Mouse (Mus musculus): ENCODE data around the gene Srd5a1. TPM values are rescaled to one million over a fixed set of nuclear protein-coding genes. Genes with fewer than 3 reads are reported as not detected.
A peak's percentile ranks its signal among the peaks of the same experiment; 100 is the strongest.
"Not testable (repeated sequence)": the region's sequence is repeated elsewhere in the genome, so short reads cannot be mapped to it uniquely, and the experiment has no call there.

Gene Srd5a1
- polyA plus RNA-seq, 1 experiment: 3.6 TPM

GRCm38 (mm10) chr13:69630576-69630975, 19.3 kb upstream of the Srd5a1 start:
- Histone ChIP-seq H3K4me1 (ENCODE audit: control insufficient read depth, insufficient read depth, low read length) (peaks cover 3% of the 10 kb centered on the region; the same call in 1 of the 2 replicates), H3K4me3 (ENCODE audit: insufficient read depth, low read length) (no peak overlapping the region), H3K27ac (ENCODE audit: insufficient read depth, low read depth, low read length) (no peak overlapping the region)
- no peak for TF ChIP-seq POLR2A (IDR thresholded peaks at IDR 0.05; ENCODE audit: borderline replicate concordance, low read depth, low read length)
- no peak for TF ChIP-seq CTCF (IDR thresholded peaks at IDR 0.05; ENCODE audit: low read depth, low read length)

GRCm38 (mm10) chr13:69627941-69628340, 16.7 kb upstream of the Srd5a1 start:
- no peak overlapping the region for H3K4me3 ChIP-seq (ENCODE audit: insufficient read depth, low read length)
- no peak overlapping the region for H3K27ac ChIP-seq (ENCODE audit: insufficient read depth, low read depth, low read length)
- no peak for TF ChIP-seq POLR2A (IDR thresholded peaks at IDR 0.05; ENCODE audit: borderline replicate concordance, low read depth, low read length)
- peaks cover 3% of the 10 kb centered on the region; the same call in 1 of the 2 replicates for H3K4me1 ChIP-seq (ENCODE audit: control insufficient read depth, insufficient read depth, low read length)

GRCm38 (mm10) chr13:69624510-69624909, 13.3 kb upstream of the Srd5a1 start:
- Histone ChIP-seq H3K27ac (ENCODE audit: insufficient read depth, low read depth, low read length) (no peak overlapping the region), H3K4me3 (ENCODE audit: insufficient read depth, low read length) (no peak overlapping the region), H3K4me1 (ENCODE audit: control insufficient read depth, insufficient read depth, low read length) (peaks cover 3% of the 10 kb centered on the region; the same call in 1 of the 2 replicates)
- TF ChIP-seq CTCF (IDR thresholded peaks at IDR 0.05; ENCODE audit: low read depth, low read length): no peak
- no peak for TF ChIP-seq POLR2A (IDR thresholded peaks at IDR 0.05; ENCODE audit: borderline replicate concordance, low read depth, low read length)

GRCm38 (mm10) chr13:69623843-69624242, 12.6 kb upstream of the Srd5a1 start:
- H3K4me3 ChIP-seq (ENCODE audit: insufficient read depth, low read length): no peak overlapping the region
- TF ChIP-seq POLR2A (IDR thresholded peaks at IDR 0.05; ENCODE audit: borderline replicate concordance, low read depth, low read length) (no peak), CTCF (IDR thresholded peaks at IDR 0.05; ENCODE audit: low read depth, low read length) (no peak)
- no peak overlapping the region for H3K27ac ChIP-seq (ENCODE audit: insufficient read depth, low read depth, low read length)
- H3K4me1 ChIP-seq (ENCODE audit: control insufficient read depth, insufficient read depth, low read length): peaks cover 3% of the 10 kb centered on the region; the same call in 1 of the 2 replicates

- H3K4me1 ChIP-seq (ENCODE audit: control insufficient read depth, insufficient read depth, low read length): peaks cover 8% of the 10 kb centered on the region; the same call in 1 of the 2 replicates
- no peak overlapping the region for H3K4me3 ChIP-seq (ENCODE audit: insufficient read depth, low read length)
- no peak overlapping the region for H3K27ac ChIP-seq (ENCODE audit: insufficient read depth, low read depth, low read length)
- TF ChIP-seq CTCF (IDR thresholded peaks at IDR 0.05; ENCODE audit: low read depth, low read length) (no peak), POLR2A (IDR thresholded peaks at IDR 0.05; ENCODE audit: borderline replicate concordance, low read depth, low read length) (no peak)
Measured at GRCm38 (mm10) chr13:69616716-69617115, 5.5 kb upstream of the Srd5a1 start.

GRCm38 (mm10) chr13:69612175-69612544, 918 bp upstream of the Srd5a1 start:
- H3K27ac ChIP-seq (ENCODE audit: insufficient read depth, low read depth, low read length): peak overlapping the region; percentile 6; the same call in 1 of the 2 replicates
- H3K4me3 ChIP-seq (ENCODE audit: insufficient read depth, low read length): peak overlapping the region; percentile 99
- TF ChIP-seq CTCF (IDR thresholded peaks at IDR 0.05; ENCODE audit: low read depth, low read length) (no peak), POLR2A (IDR thresholded peaks at IDR 0.05; ENCODE audit: borderline replicate concordance, low read depth, low read length) (no peak)
- H3K4me1 ChIP-seq (ENCODE audit: control insufficient read depth, insufficient read depth, low read length): peaks cover 10% of the 10 kb centered on the region; the same call in 1 of the 2 replicates

GRCm38 (mm10) chr13:69610751-69611397, 368 bp downstream of the Srd5a1 start:
- peaks cover 10% of the 10 kb centered on the region; the same call in 1 of the 2 replicates for H3K4me1 ChIP-seq (ENCODE audit: control insufficient read depth, insufficient read depth, low read length)
- TF ChIP-seq POLR2A (IDR thresholded peaks at IDR 0.05; ENCODE audit: borderline replicate concordance, low read depth, low read length): no peak
- peak overlapping the region; percentile 79 for H3K4me3 ChIP-seq (ENCODE audit: insufficient read depth, low read length)
- no peak overlapping the region for H3K27ac ChIP-seq (ENCODE audit: insufficient read depth, low read depth, low read length)

- Histone ChIP-seq H3K4me1 (ENCODE audit: control insufficient read depth, insufficient read depth, low read length) (peaks cover 9% of the 10 kb centered on the region; the same call in 1 of the 2 replicates), H3K27ac (ENCODE audit: insufficient read depth, low read depth, low read length) (no peak overlapping the region), H3K4me3 (ENCODE audit: insufficient read depth, low read length) (no peak overlapping the region)
- no peak for TF ChIP-seq POLR2A (IDR thresholded peaks at IDR 0.05; ENCODE audit: borderline replicate concordance, low read depth, low read length)
- no peak for TF ChIP-seq CTCF (IDR thresholded peaks at IDR 0.05; ENCODE audit: low read depth, low read length)
Measured at GRCm38 (mm10) chr13:69608734-69609133, 2.5 kb downstream of the Srd5a1 start.

- TF ChIP-seq POLR2A (IDR thresholded peaks at IDR 0.05; ENCODE audit: borderline replicate concordance, low read depth, low read length) (no peak), CTCF (IDR thresholded peaks at IDR 0.05; ENCODE audit: low read depth, low read length) (no peak)
- Histone ChIP-seq H3K4me1 (ENCODE audit: control insufficient read depth, insufficient read depth, low read length) (no peaks in the 10 kb centered on the region), H3K4me3 (ENCODE audit: insufficient read depth, low read length) (no peak overlapping the region), H3K27ac (ENCODE audit: insufficient read depth, low read depth, low read length) (no peak overlapping the region)
Measured at GRCm38 (mm10) chr13:69604670-69605069, 6.6 kb downstream of the Srd5a1 start.

- Histone ChIP-seq H3K4me1 (ENCODE audit: control insufficient read depth, insufficient read depth, low read length) (no peaks in the 10 kb centered on the region), H3K27ac (ENCODE audit: insufficient read depth, low read depth, low read length) (no peak overlapping the region), H3K4me3 (ENCODE audit: insufficient read depth, low read length) (no peak overlapping the region)
- TF ChIP-seq POLR2A (IDR thresholded peaks at IDR 0.05; ENCODE audit: borderline replicate concordance, low read depth, low read length): no peak
- no peak for TF ChIP-seq CTCF (IDR thresholded peaks at IDR 0.05; ENCODE audit: low read depth, low read length)
Measured at GRCm38 (mm10) chr13:69601321-69601720, 9.9 kb downstream of the Srd5a1 start.

- H3K27ac ChIP-seq (ENCODE audit: insufficient read depth, low read depth, low read length); H3K4me1 ChIP-seq (ENCODE audit: control insufficient read depth, insufficient read depth, low read length); H3K4me3 ChIP-seq (ENCODE audit: insufficient read depth, low read length): not testable (repeated sequence)
Measured at GRCm38 (mm10) chr13:69600863-69601262, 10.4 kb downstream of the Srd5a1 start.

Measured in bone marrow macrophage, adult 2 months (primary cell).